Mouse (Mus musculus): ENCODE results near the gene Mtmr14. TPM values are rescaled to one million over a fixed set of nuclear protein-coding genes. Genes with fewer than 3 reads are reported as not detected.

The Mtmr14 gene
- polyA plus RNA-seq, 1 experiment = 16.8 TPM

- H3K79me2 ChIP-seq (ENCODE audit: control insufficient read depth, insufficient read depth) = peaks cover 20% of the 10 kb centered on the region
- TF ChIP-seq SRF (IDR thresholded peaks at IDR 0.05; ENCODE audit: control insufficient read depth, insufficient read length, low read depth) (no peak), POLR2A (IDR thresholded peaks at IDR 0.05; ENCODE audit: insufficient read length, low read depth) (no peak), USF1 (IDR thresholded peaks at IDR 0.05; ENCODE audit: low read depth) (no peak), CEBPB (IDR thresholded peaks at IDR 0.05; ENCODE audit: insufficient read depth, poor library complexity, severe bottlenecking) (no peak), MYOG (IDR thresholded peaks at IDR 0.05; ENCODE audit: control insufficient read depth in 1 of 3, insufficient read depth in 1 of 3, insufficient read length in 2 of 3, low read depth in 2 of 3) (no peak), MYOD1 (IDR thresholded peaks at IDR 0.05; ENCODE audit: control insufficient read depth in 1 of 3, insufficient read length in 2 of 3, low read depth in 2 of 3) (no peak), TCF3 (IDR thresholded peaks at IDR 0.05; ENCODE audit: insufficient read length, low read depth) (no peak), TCF12 (IDR thresholded peaks at IDR 0.05; ENCODE audit: insufficient read depth, poor library complexity, severe bottlenecking) (no peak), POLR2AphosphoS2 (IDR thresholded peaks at IDR 0.05; ENCODE audit: insufficient read length, low read depth) (no peak), REST (IDR thresholded peaks at IDR 0.05; ENCODE audit: insufficient read depth, insufficient read length) (no peak), E2F4 (IDR thresholded peaks at IDR 0.05; ENCODE audit: insufficient read depth) (no peak), MAX (IDR thresholded peaks at IDR 0.05; ENCODE audit: low read depth) (no peak)
- no peak overlapping the region for H3K4me3 ChIP-seq
- H3K27me3 ChIP-seq (ENCODE audit: control insufficient read depth, insufficient read depth, insufficient read length) = peaks cover 12% of the 10 kb centered on the region
- no peaks in the 10 kb centered on the region for H3K36me3 ChIP-seq (ENCODE audit: control insufficient read depth, insufficient read depth)
- no peak overlapping the region for H3ac ChIP-seq (ENCODE audit: control insufficient read depth, insufficient read length)
- H3K4me2 ChIP-seq (ENCODE audit: low read depth) = no peak overlapping the region
These were observed 2.5 kb upstream of the Mtmr14 start for GRCm38 (mm10) chr6:113235141-113235540.

- peak overlapping the region; percentile 49 for H3ac ChIP-seq (ENCODE audit: control insufficient read depth, insufficient read length)
- H3K79me2 ChIP-seq (ENCODE audit: control insufficient read depth, insufficient read depth) = peaks cover 20% of the 10 kb centered on the region
- peak overlapping the region; percentile 97 for H3K4me2 ChIP-seq (ENCODE audit: low read depth)
- H3K27me3 ChIP-seq (ENCODE audit: control insufficient read depth, insufficient read depth, insufficient read length) = peaks cover 12% of the 10 kb centered on the region
- H3K36me3 ChIP-seq (ENCODE audit: control insufficient read depth, insufficient read depth) = peaks cover 6% of the 10 kb centered on the region
- peak overlapping the region; percentile 68 for H3K4me3 ChIP-seq
- TF ChIP-seq POLR2AphosphoS2 (IDR thresholded peaks at IDR 0.05; ENCODE audit: insufficient read length, low read depth) (no peak), MYOD1 (IDR thresholded peaks at IDR 0.05; ENCODE audit: control insufficient read depth in 1 of 3, insufficient read length in 2 of 3, low read depth in 2 of 3) (no peak), REST (IDR thresholded peaks at IDR 0.05; ENCODE audit: insufficient read depth, insufficient read length) (no peak)
These were observed 799 bp downstream of the Mtmr14 start for GRCm38 (mm10) chr6:113238442-113238841.

GRCm38 (mm10) chr6:113242753-113243152 is 5.1 kb downstream of the Mtmr14 start:
- Histone ChIP-seq H3K36me3 (ENCODE audit: control insufficient read depth, insufficient read depth) (peaks cover 7% of the 10 kb centered on the region), H3ac (ENCODE audit: control insufficient read depth, insufficient read length) (no peak overlapping the region), H3K4me2 (ENCODE audit: low read depth) (no peak overlapping the region), H3K27me3 (ENCODE audit: control insufficient read depth, insufficient read depth, insufficient read length) (no peaks in the 10 kb centered on the region), H3K79me2 (ENCODE audit: control insufficient read depth, insufficient read depth) (peaks cover 20% of the 10 kb centered on the region), H3K4me3 (no peak overlapping the region)
- no peak for TF ChIP-seq TCF12 (IDR thresholded peaks at IDR 0.05; ENCODE audit: insufficient read depth, poor library complexity, severe bottlenecking)
- no peak for TF ChIP-seq MYOG (IDR thresholded peaks at IDR 0.05; ENCODE audit: control insufficient read depth in 1 of 3, insufficient read depth in 1 of 3, insufficient read length in 2 of 3, low read depth in 2 of 3)
- TF ChIP-seq TCF3 (IDR thresholded peaks at IDR 0.05; ENCODE audit: insufficient read length, low read depth) = no peak

- TF ChIP-seq MYOD1 (IDR thresholded peaks at IDR 0.05; ENCODE audit: control insufficient read depth in 1 of 3, insufficient read length in 2 of 3, low read depth in 2 of 3) (no peak), USF1 (IDR thresholded peaks at IDR 0.05; ENCODE audit: low read depth) (no peak), POLR2AphosphoS2 (IDR thresholded peaks at IDR 0.05; ENCODE audit: insufficient read length, low read depth) (no peak), POLR2A (IDR thresholded peaks at IDR 0.05; ENCODE audit: insufficient read length, low read depth) (no peak), MAX (IDR thresholded peaks at IDR 0.05; ENCODE audit: low read depth) (no peak), TCF3 (IDR thresholded peaks at IDR 0.05; ENCODE audit: insufficient read length, low read depth) (no peak), E2F4 (IDR thresholded peaks at IDR 0.05; ENCODE audit: insufficient read depth) (no peak), TCF12 (IDR thresholded peaks at IDR 0.05; ENCODE audit: insufficient read depth, poor library complexity, severe bottlenecking) (no peak), SRF (IDR thresholded peaks at IDR 0.05; ENCODE audit: control insufficient read depth, insufficient read length, low read depth) (no peak)
- no peak overlapping the region for H3ac ChIP-seq (ENCODE audit: control insufficient read depth, insufficient read length)
- H3K4me2 ChIP-seq (ENCODE audit: low read depth) = no peak overlapping the region
- no peak overlapping the region for H3K4me3 ChIP-seq
- H3K79me2 ChIP-seq (ENCODE audit: control insufficient read depth, insufficient read depth) = no peaks in the 10 kb centered on the region
- H3K36me3 ChIP-seq (ENCODE audit: control insufficient read depth, insufficient read depth) = peaks cover 7% of the 10 kb centered on the region
- H3K27me3 ChIP-seq (ENCODE audit: control insufficient read depth, insufficient read depth, insufficient read length) = no peaks in the 10 kb centered on the region
These were observed 7.9 kb downstream of the Mtmr14 start for GRCm38 (mm10) chr6:113245585-113245984.

- Histone ChIP-seq H3K4me2 (ENCODE audit: low read depth) (no peak overlapping the region), H3ac (ENCODE audit: control insufficient read depth, insufficient read length) (no peak overlapping the region), H3K4me3 (no peak overlapping the region), H3K27me3 (ENCODE audit: control insufficient read depth, insufficient read depth, insufficient read length) (no peaks in the 10 kb centered on the region), H3K36me3 (ENCODE audit: control insufficient read depth, insufficient read depth) (peaks cover 3% of the 10 kb centered on the region), H3K79me2 (ENCODE audit: control insufficient read depth, insufficient read depth) (no peaks in the 10 kb centered on the region)
- no peak for TF ChIP-seq SRF (IDR thresholded peaks at IDR 0.05; ENCODE audit: control insufficient read depth, insufficient read length, low read depth)
- no peak for TF ChIP-seq REST (IDR thresholded peaks at IDR 0.05; ENCODE audit: insufficient read depth, insufficient read length)
- TF ChIP-seq MYOG (IDR thresholded peaks at IDR 0.05; ENCODE audit: control insufficient read depth in 1 of 3, insufficient read depth in 1 of 3, insufficient read length in 2 of 3, low read depth in 2 of 3) = no peak
- no peak for TF ChIP-seq POLR2AphosphoS2 (IDR thresholded peaks at IDR 0.05; ENCODE audit: insufficient read length, low read depth)
These were observed 13.1 kb downstream of the Mtmr14 start for GRCm38 (mm10) chr6:113250786-113251185.
